Mouse (Mus musculus) urinary bladder, postnatal 10 days (tissue): ENCODE data around the gene Hoxb2.

Source experiments
- DNase-seq: peaks from one replicate; pipeline ENCODE4 v3.0.0; 2022; ENCODE audit warnings: low spot score

Gene Hoxb2

GRCm38 (mm10) chr11:96351831-96352230 lies 1.5 kb downstream of the Hoxb2 start:
- no peak for DNase-seq

GRCm38 (mm10) chr11:96352691-96353521 lies 2.6 kb downstream of the Hoxb2 start:
- DNase-seq = no peak

GRCm38 (mm10) chr11:96353522-96353841 lies 3.2 kb downstream of the Hoxb2 start:
- no peak for DNase-seq

DNA sequence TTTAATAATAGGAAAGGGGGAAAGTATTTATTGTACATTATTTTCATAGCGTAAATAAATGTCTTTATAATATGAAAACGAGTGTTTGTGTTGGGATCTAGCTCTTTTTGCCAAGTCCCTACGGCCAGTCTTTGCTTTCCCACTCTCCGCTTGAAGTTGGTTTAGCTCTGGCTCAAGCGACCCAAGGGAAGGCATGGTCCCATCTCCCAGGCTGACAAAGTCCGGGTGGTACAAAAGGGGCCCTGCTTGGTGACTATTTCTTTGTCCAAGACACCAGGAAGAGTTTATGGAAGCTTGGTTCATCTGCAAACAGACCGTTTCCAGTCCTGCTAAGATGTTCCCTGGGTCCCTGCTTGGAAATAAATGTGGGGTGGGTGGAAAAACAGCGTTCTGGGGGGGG lies 3.6 kb downstream of the Hoxb2 start:
- no peak for DNase-seq

DNA sequence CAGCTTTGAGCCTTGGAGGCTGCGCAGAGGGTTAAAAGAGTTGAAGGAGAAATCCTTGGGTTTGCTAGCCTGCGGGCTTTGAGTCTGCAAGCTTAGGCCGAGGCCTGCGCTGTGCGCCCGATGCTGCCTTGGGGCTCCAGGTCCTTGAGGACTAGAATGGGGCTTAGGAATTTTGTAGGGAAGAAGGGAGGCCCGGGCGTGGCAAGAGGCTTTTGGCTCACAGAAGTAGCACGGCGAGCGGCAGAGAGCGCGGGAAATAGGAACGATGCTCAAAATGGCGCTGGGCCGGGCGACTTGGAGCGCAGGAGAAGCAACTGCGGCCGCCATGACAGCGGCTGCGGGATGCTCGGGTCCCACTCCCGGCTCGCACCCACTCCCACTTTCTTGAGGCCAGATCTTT lies 4.1 kb downstream of the Hoxb2 start:
- no peak for DNase-seq

GRCm38 (mm10) chr11:96354801-96355311 lies 4.5 kb downstream of the Hoxb2 start:
- DNase-seq = no peak

DNA sequence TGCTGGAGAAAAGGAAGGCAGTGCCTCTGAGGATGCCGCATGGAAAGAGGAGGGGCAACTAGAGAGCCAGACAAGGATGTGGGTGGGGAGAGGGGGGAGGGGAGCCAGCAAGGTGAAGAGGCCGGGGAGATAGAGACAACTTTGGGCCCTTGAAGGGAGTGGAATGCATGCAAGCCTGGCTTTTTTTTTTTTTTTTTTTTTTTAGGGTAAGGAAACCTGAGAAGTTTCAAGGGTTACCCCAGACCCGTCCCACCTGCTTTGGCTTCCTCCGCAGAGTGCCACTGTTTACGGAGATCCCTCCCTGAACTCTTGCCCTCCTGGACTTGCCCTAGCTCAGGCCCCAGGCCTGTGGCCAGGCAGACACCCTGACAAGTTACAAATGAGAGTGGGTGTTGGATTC lies 13.5 kb downstream of the Hoxb2 start:
- DNase-seq = no peak

- DNase-seq = no peak
Measured at GRCm38 (mm10) chr11:96365441-96366091, 15.2 kb downstream of the Hoxb2 start, which contains the start of gene Hoxb1. Gene Hoxb1, plus strand, starts transcription at chr11:96365752.

DNA sequence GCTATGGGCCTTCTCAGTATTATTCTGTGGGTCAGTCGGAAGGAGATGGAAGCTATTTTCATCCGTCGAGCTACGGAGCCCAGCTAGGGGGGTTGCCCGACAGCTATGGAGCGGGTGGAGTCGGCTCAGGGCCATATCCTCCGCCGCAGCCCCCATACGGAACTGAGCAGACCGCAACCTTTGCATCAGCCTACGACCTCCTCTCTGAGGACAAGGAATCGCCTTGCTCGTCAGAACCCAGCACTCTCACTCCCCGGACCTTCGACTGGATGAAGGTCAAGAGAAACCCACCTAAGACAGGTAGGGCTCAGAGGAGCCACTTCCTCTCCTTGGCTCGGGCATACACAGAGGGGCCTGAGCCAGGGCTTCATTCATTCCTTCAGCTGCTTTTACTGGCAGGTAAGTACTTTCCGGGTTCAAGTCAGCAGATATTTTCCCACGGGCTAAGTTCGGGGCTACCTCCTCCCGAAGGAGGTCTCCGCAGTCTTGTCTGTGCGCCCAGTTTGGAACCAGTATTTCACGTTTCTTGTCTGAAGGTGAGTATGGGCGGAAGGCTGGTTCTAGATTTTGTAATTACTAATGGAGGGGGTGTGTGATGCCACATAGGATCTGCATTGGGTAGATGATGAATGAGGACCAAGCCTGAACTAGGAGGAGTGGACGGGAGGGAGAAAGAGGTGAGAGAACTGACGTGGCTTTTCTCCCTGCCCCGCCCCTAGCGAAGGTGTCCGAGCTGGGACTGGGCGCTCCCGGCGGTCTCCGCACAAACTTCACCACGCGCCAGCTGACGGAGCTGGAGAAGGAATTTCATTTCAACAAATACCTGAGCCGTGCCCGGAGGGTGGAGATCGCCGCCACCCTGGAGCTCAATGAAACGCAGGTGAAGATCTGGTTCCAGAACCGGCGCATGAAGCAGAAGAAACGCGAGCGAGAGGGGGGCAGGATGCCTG lies 16.0 kb downstream of the Hoxb2 start:
- DNase-seq = no peak

DNA sequence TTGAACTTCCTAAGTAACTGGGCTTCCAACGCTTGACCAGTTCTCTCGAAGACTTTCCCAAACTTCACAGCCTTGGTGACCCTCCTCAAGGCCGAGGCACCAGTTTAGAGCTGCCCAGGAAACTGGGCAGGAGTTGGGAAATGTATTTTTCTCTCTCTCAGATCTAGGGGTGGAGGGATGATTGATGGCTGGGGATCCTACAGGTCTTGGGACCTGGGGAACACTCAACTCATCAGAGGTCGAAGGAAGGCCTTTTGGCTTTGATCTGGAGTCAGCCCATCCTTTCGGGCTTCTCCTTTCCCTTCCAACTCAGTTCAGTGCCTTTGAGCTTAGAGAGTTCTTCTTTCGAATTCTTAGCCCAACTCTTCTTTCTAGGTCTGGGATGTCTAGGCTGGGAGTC lies 16.8 kb downstream of the Hoxb2 start:
- DNase-seq = no peak

DNA sequence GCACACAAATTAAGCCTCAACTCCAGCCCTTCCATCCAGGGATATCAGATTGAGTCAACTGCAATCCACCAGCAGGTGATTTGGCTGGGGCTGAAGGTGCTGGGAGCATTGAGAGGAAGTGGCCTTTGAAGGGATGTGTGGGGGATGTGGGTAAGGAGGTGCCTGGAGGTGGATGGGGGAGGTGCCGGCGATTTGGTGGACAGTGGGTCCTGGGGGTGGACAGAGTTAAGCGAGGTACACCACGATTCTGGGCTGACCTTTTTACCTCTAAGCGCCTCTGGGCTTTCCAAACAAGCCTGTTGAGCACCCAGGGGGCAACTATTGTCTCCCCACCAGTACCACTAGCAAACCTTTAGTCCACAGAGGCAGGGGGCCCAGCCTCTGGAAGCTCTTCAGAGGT lies 18.4 kb downstream of the Hoxb2 start:
- no peak for DNase-seq

DNA sequence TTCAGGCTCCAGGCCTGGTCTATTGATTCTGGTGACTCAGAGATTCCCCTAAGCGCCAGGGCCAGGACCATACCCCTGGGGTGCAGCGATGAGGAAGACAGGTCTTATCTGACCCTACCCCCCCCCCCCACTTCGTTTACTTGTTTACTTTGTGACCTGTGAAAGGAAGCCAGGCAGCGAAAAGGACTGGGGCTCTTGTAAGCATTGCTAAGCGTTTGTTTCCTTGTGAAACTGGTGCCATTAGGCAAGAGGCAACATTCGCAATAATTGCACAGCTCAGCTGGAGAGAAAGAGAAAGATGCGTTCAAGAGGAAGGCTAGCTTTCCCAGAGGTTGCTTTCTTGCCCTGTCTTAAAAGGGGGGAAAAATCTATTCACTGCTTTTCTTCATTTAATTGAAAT lies 18.8 kb downstream of the Hoxb2 start:
- no peak for DNase-seq

GRCm38 (mm10) chr11:96371726-96372125 lies 21.4 kb downstream of the Hoxb2 start:
- no peak for DNase-seq

GRCm38 (mm10) chr11:96372519-96372918 lies 22.2 kb downstream of the Hoxb2 start:
- DNase-seq = no peak

DNA sequence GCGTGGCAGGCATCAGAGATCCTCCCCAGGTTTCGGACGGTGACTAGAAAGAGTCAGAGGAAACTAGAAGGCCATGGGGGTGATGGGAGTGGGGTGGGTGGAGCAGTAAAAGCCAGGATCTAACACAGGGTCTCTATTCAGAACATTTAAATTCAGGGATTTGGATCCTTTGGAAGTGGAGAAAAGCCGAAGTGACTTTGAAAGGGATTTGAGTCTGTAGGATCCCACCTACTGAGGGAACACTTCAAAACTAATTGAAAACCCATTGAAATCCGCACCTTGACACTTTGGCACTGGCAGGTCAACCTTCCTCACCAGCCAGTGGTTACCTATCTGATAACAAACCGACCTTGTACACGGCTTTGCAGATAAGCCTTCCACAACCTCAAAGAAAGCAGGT lies 24.5 kb downstream of the Hoxb2 start:
- no peak for DNase-seq

DNA sequence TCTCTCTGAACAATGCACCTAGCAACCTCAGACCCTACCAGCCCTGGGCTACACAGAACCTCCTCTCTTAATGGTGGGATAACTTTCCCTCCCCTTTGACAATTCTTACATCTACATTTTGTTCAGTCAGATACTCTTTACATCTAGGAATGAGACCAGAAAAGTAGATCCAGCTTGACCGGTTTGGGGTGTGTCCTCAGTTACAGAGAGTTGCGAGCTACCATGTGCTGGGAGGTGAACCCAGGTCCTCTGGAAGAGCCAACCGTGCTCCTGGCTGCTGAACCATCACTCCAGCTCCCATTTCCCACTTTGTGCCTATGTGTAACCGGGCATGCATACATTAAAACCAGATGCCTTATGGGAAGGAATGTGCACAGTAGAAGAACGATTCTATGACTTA lies 33.1 kb downstream of the Hoxb2 start:
- no peak for DNase-seq

GRCm38 (mm10) chr11:96387635-96388034 lies 37.3 kb downstream of the Hoxb2 start:
- DNase-seq = no peak

DNA sequence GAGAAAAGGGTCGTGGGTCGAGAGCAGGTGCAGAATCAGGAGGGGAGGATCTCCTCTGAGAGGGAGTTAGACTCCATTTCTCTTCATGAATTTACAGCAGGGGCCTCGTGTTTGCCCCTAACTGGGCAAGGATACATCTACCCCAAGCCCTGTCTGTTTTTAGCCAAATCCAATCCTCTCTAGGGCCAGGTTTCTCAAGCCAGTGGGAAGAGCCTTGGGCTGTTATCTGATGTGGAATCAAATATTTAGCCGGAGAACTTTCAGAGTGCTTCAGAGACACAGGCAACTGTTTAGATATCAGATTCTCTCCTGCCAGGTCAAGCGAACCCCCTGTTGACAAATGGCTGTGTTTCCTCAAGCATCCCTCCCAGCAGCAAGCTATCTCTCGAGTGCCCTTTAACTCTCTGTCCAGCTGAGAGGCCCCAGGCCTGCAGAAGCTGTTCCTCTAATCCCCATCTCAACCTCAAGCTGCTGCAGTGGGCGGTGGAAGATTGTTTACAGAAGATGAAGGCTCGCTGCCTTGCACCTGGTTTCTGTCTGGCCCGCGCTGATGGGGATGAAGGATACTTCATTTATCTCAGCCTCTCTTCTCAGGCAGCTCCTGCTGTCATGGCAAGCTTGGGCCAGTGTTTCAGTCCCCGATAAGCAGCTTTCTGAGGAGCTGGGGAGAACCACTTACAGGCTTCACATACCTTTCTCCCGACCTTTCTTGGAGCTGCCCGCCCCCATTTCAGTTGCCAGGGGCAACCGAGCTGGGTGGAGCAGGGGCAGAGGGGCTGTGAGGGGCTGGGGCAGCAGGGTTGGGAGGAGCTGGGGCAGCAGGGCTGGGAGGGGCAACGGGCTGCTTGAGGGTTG lies 46.7 kb downstream of the Hoxb2 start:
- no peak for DNase-seq

- no peak for DNase-seq
Measured at GRCm38 (mm10) chr11:96397806-96398335, 47.5 kb downstream of the Hoxb2 start.

- DNase-seq = no peak
Measured at GRCm38 (mm10) chr11:96399923-96400322, 49.6 kb downstream of the Hoxb2 start.
